In the genomic region with DNA sequence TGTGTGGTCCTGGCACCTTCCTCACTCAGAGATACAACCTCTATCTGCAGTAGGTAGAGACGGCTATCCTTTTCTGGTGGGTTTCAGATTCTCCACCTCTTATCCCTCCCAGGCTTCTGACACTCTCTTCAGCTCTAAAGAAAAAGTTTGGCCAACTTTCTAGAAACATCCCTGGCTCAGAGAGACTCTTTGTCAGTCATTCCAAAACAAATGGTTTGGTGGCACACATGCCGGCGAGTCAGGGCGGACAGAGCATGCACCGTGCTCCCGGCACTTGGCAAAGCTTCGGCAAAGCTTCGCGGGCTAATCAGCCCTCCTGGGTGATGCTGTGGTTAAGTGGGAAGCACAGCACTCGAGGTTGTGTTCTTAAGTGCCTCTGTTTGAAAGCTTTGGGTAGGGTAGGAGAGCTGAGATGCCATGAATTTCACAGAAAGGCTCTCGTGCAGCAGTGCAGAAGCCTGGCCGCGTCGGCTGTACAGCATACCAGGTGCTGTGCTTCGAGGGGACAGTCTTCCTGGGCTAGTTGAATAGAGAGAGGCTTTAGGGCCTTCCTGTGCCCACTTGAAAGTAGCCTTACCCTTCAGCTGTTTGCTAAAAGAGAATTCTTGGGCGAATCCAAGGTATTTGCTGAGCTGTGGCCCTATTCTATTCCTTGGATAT, we compare ENCODE assay signal across 12 mouse cellular contexts. TPM values are rescaled to one million over a fixed set of nuclear protein-coding genes. Genes with fewer than 3 reads are reported as not detected.
DNase-seq lines count a peak whose midpoint lies in the region; ATAC-seq and TF ChIP-seq lines count a peak whose summit lies in the region.
"Had no signal": no experiment of that assay in that cellular context is flagged by ENCODE, and none has a peak within 500 bp of the region (broad histone marks: within the 10 kb centered on the region; RNA-seq: fewer than 3 reads in every experiment).

No protein-coding gene starts in this region.

- peak; percentile 58 for DNase-seq in heart, embryonic 10.5 days (ENCODE audit: low spot score)
- no peak for DNase-seq in heart, adult 9 months (ENCODE audit: low spot score in 2 of 2)
- DNase-seq in lung, postnatal 4 days = no peak
- peak; percentile 2 for DNase-seq in embryonic facial prominence, embryonic 10.5 days (ENCODE audit: low spot score)
- DNase-seq in frontal cortex, postnatal 10 days (ENCODE audit: low spot score in 2 of 2) = no peak
- DNase-seq: cerebellum, postnatal 36 days; kidney, postnatal 10 days; liver; thymus, adult 18-20 months had no signal

- H3K4me3 ChIP-seq in heart, embryonic 10.5 days = no peak overlapping the region
- H3K4me3 ChIP-seq in lung, embryonic 15.5 days = no peak overlapping the region
- H3K4me3 ChIP-seq in embryonic facial prominence, embryonic 10.5 days = no peak overlapping the region
- 0 out of 2 replicates have a peak overlapping the region, but pooled peaks have one; percentile 1 for H3K4me3 ChIP-seq in olfactory bulb, adult 2 months (ENCODE audit: insufficient read depth, low read depth, low read length)

- peaks cover 10% of the 10 kb centered on the region for H3K4me1 ChIP-seq in heart, embryonic 10.5 days
- peaks cover 52% of the 10 kb centered on the region for H3K4me1 ChIP-seq in lung, embryonic 15.5 days
- peaks cover 14% of the 10 kb centered on the region for H3K4me1 ChIP-seq in embryonic facial prominence, embryonic 10.5 days
- peaks cover 37% of the 10 kb centered on the region for H3K4me1 ChIP-seq in olfactory bulb, adult 2 months (ENCODE audit: control insufficient read depth, insufficient read depth, low read length)

- TF ChIP-seq CTCF in olfactory bulb, adult 2 months (IDR thresholded peaks at IDR 0.05; ENCODE audit: insufficient read depth, low read depth, low read length) = no peak

- no peak for TF ChIP-seq POLR2A in olfactory bulb, adult 2 months (IDR thresholded peaks at IDR 0.05; ENCODE audit: insufficient read depth, low read depth, low read length)

- ATAC-seq in lung, embryonic 15.5 days (ENCODE audit: borderline replicate concordance, extremely low read depth, low FRiP score, low TSS enrichment) = no peak
- ATAC-seq: CD4-positive, CD25-positive, alpha-beta regulatory T cell, adult 4 months had no signal

- H3K27me3 ChIP-seq in heart, embryonic 10.5 days (ENCODE audit: insufficient read depth, poor library complexity, severe bottlenecking) = no peaks in the 10 kb centered on the region
- no peaks in the 10 kb centered on the region for H3K27me3 ChIP-seq in lung, embryonic 15.5 days
- no peaks in the 10 kb centered on the region for H3K27me3 ChIP-seq in embryonic facial prominence, embryonic 10.5 days (replicated peaks; ENCODE audit: low read depth, poor library complexity, severe bottlenecking)

- WGBS in heart, embryonic 10.5 days = 90% methylated on average over 16 of the region's 16 CpGs
- 72% methylated on average over 16 of the region's 16 CpGs for WGBS in lung, embryonic 15.5 days
- whole genome bisulfite sequencing in embryonic facial prominence, embryonic 10.5 days = 93% methylated on average over 16 of the region's 16 CpGs
- WGBS in olfactory bulb, adult 2 months = 37% methylated on average over 16 of the region's 16 CpGs

- no peak overlapping the region for H3K4me2 ChIP-seq in lung, embryonic 15.5 days

- H3K9ac ChIP-seq in lung, embryonic 15.5 days = no peak overlapping the region

- no peak overlapping the region for H3K27ac ChIP-seq in heart, embryonic 10.5 days
- peak overlapping the region; percentile 14; the same call in 1 of the 2 replicates for H3K27ac ChIP-seq in lung, embryonic 15.5 days
- H3K27ac ChIP-seq in embryonic facial prominence, embryonic 10.5 days (replicated peaks) = no peak overlapping the region
- H3K27ac ChIP-seq in olfactory bulb, adult 2 months (ENCODE audit: insufficient read depth, low read depth, low read length) = peak overlapping the region; percentile 9; the same call in 1 of the 2 replicates

- H3K36me3 ChIP-seq in heart, embryonic 10.5 days = peaks cover 82% of the 10 kb centered on the region
- H3K36me3 ChIP-seq in lung, embryonic 15.5 days = peaks cover 87% of the 10 kb centered on the region
- peaks cover 95% of the 10 kb centered on the region for H3K36me3 ChIP-seq in embryonic facial prominence, embryonic 10.5 days (replicated peaks)

- H3K9me3 ChIP-seq in heart, embryonic 10.5 days = no peaks in the 10 kb centered on the region
- no peaks in the 10 kb centered on the region for H3K9me3 ChIP-seq in lung, embryonic 15.5 days
- no peaks in the 10 kb centered on the region for H3K9me3 ChIP-seq in embryonic facial prominence, embryonic 10.5 days

RNA-seq across cellular contexts. Expression of gene Scd2, which starts 11.5 kb away (rescaled TPM):
- 195 and 207 TPM in 2 replicates for polyA plus RNA-seq in heart, embryonic 10.5 days (2016; fragmentation: Nextera tagmentation; extraction: Ambion mirVana)
- 210 and 224 TPM in 2 replicates for polyA plus RNA-seq in lung, embryonic 15.5 days (2015; fragmentation: Nextera tagmentation; extraction: Ambion mirVana)
- polyA plus RNA-seq in embryonic facial prominence, embryonic 10.5 days (2016; fragmentation: Nextera tagmentation; extraction: Ambion mirVana) = 324 and 353 TPM in 2 replicates
- polyA plus RNA-seq in olfactory bulb, adult 2 months (2012; ENCODE audit: insufficient read depth, insufficient read length, low replicate concordance, missing spikeins) = 299 and 337 TPM in 2 replicates

RNA-seq across cellular contexts. Expression of gene Scd4, which starts 27.9 kb away (rescaled TPM):
- 0.06 and 0.16 TPM in 2 replicates for polyA plus RNA-seq in heart, embryonic 10.5 days (2016; fragmentation: Nextera tagmentation; extraction: Ambion mirVana)
- 0.15 and 0.35 TPM in 2 replicates for polyA plus RNA-seq in lung, embryonic 15.5 days (2015; fragmentation: Nextera tagmentation; extraction: Ambion mirVana)
- 0.05 and 0.10 TPM in 2 replicates for polyA plus RNA-seq in embryonic facial prominence, embryonic 10.5 days (2016; fragmentation: Nextera tagmentation; extraction: Ambion mirVana)
- not detected in 2 replicates for polyA plus RNA-seq in olfactory bulb, adult 2 months (2012; ENCODE audit: insufficient read depth, insufficient read length, low replicate concordance, missing spikeins)

Comparison
In these comparisons a context has a peak if more than half of its experiments do, and no peak if none do; other contexts are left out.
1. DNase-seq: peak in heart, embryonic 10.5 days (single experiment) and embryonic facial prominence, embryonic 10.5 days (single experiment); none in heart, adult 9 months (0 of 2), lung, postnatal 4 days (0 of 2) and frontal cortex, postnatal 10 days (0 of 2).
2. H3K27ac ChIP-seq: peak in lung, embryonic 15.5 days (single experiment) and olfactory bulb, adult 2 months (single experiment); none in heart, embryonic 10.5 days (single experiment) and embryonic facial prominence, embryonic 10.5 days (single experiment).